Mouse (Mus musculus): ENCODE data around the gene Plekhg2.

DNA sequence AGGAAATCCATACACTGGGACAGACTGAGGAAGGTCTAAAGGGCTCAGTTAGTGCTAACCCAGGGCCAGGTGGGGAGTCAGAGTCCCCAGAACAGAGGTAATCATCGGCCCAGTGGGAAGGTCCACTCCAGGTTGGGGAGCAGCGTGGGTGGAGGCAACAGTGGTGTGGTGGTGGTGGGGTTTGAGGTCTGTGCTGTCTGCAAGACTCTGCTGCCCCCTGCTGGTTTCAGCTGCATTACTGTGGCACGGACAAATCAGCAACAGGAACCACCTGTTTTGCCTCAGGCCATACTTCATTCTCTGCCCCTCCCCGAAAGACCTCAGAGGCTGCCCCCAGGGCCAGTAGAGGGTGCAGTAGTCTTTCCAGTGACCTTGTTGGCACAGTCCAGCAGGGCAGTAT lies 14.1 kb upstream of the Plekhg2 start:
- peak; percentile 81 for TF ChIP-seq CTCF (IDR thresholded peaks at IDR 0.05; ENCODE audit: low read depth, low read length)
- no peak for TF ChIP-seq GATA1 (IDR thresholded peaks at IDR 0.05; ENCODE audit: borderline replicate concordance, low read length)
- no peak for TF ChIP-seq POLR2AphosphoS5 (IDR thresholded peaks at IDR 0.05; ENCODE audit: insufficient replicate concordance, low read depth, low read length)
- TF ChIP-seq GATA2 (IDR thresholded peaks at IDR 0.05; ENCODE audit: borderline replicate concordance, low read depth, low read length) = no peak
- no peak for TF ChIP-seq TAL1 (conservative IDR thresholded peaks at IDR 0.05; ENCODE audit: low read depth, low read length)

Data from G1E (cell line).